Mouse (Mus musculus) liver, postnatal 0 days (tissue): ENCODE measurements around the gene Crb2. TPM values are rescaled to one million over a fixed set of nuclear protein-coding genes. Genes with fewer than 3 reads are reported as not detected.

Experiments
- ATAC-seq: fragments of 200-750 bp; cut with Nextera tagmentation; 2 replicates; pipeline ENCODE4 v1.8.0; 2017; ENCODE audit warnings: mild to moderate bottlenecking, moderate library complexity
- DNase-seq: peaks from one replicate; pipeline ENCODE4 v3.0.0-alpha.2; 2016
- H3K27ac ChIP-seq: fragments of 300-500 bp; sonication (generic); 2 replicates; pipeline ENCODE4 v1.5.1; 2014; ENCODE audit warnings: antibody characterized with exemption, moderate library complexity, mild to moderate bottlenecking, low read depth
- H3K27me3 ChIP-seq: fragments of 300-500 bp; sonication (generic); 2 replicates; pipeline ENCODE4 v1.6.1; 2014; ENCODE audit warnings: low read length, control low read depth, mixed read lengths; ENCODE audit not compliant: insufficient read depth
- H3K36me3 ChIP-seq: fragments of 300-500 bp; sonication (generic); replicated peaks from 2 replicates; pipeline ENCODE4 v1.6.1; 2014; ENCODE audit warnings: mild to moderate bottlenecking, control low read depth, low read length, moderate library complexity, mixed read lengths; ENCODE audit not compliant: insufficient read depth
- H3K4me1 ChIP-seq: fragments of 300-500 bp; sonication (generic); 2 replicates; pipeline ENCODE4 v1.6.1; 2014; ENCODE audit warnings: antibody characterized with exemption, mild to moderate bottlenecking, control low read depth; ENCODE audit not compliant: insufficient read depth
- H3K4me2 ChIP-seq: fragments of 300-500 bp; sonication (generic); 2 replicates; pipeline ENCODE4 v1.6.1; 2014; ENCODE audit warnings: low read depth, mild to moderate bottlenecking, low read length, moderate library complexity, mixed read lengths
- H3K4me3 ChIP-seq: fragments of 300-500 bp; sonication (generic); 2 replicates; pipeline ENCODE4 v1.5.1; 2014; ENCODE audit warnings: low read depth, low read length
- H3K9ac ChIP-seq: fragments of 300-500 bp; sonication (generic); replicated peaks from 2 replicates; pipeline ENCODE4 v1.6.1; 2014; ENCODE audit warnings: mild to moderate bottlenecking, moderate library complexity
- H3K9me3 ChIP-seq: fragments of 300-500 bp; sonication (generic); 2 replicates; pipeline ENCODE4 v1.6.1; 2016; ENCODE audit warnings: mild to moderate bottlenecking, control low read depth, low read length, mixed read lengths
- CTCF ChIP-seq: sonication (generic); IDR thresholded peaks from 2 replicates; pipeline ENCODE4 v1.5.1; 2016; ENCODE audit warnings: antibody characterized with exemption, low read depth
- EP300 ChIP-seq: IDR thresholded peaks from 2 replicates; pipeline ENCODE4 v1.6.1; 2016; ENCODE audit warnings: antibody characterized with exemption, low read depth, mild to moderate bottlenecking
- WGBS: fragments of 180-500 bp; shearing (Covaris S2); extraction: QIAGEN DNeasy Blood & Tissue Kit; methylation state at CpG from one replicate; pipeline ENCODE4 v1.1.7; 2014; ENCODE audit not compliant: insufficient replicate concordance; 5-methylcytosine and 5-hydroxymethylcytosine counted together
- polyA plus RNA-seq: library from polyadenylated mRNA; unstranded; fragments of >200 nt; fragmentation: Nextera tagmentation; extraction: Ambion mirVana; gene quantifications from 2 replicates; pipeline ENCODE4 v1.2.1, GENCODE M21; 2015

Crb2 gene
- polyA plus RNA-seq, 1 experiment from 2014 or later = 0.16 TPM

GRCm38 (mm10) chr2:37746293-37747049 lies 29.6 kb upstream of the Crb2 start:
- Histone ChIP-seq H3K4me2 (no peak overlapping the region), H3K9ac (no peak overlapping the region), H3K4me1 (no peaks in the 10 kb centered on the region), H3K36me3 (no peaks in the 10 kb centered on the region), H3K27me3 (no peaks in the 10 kb centered on the region), H3K9me3 (no peaks in the 10 kb centered on the region), H3K4me3 (no peak overlapping the region), H3K27ac (no peak overlapping the region)
- DNase-seq (no peak), ATAC-seq (no peak)
- no peak for TF ChIP-seq EP300
- 83% methylated on average over 5 of the region's 5 CpGs for WGBS

DNA sequence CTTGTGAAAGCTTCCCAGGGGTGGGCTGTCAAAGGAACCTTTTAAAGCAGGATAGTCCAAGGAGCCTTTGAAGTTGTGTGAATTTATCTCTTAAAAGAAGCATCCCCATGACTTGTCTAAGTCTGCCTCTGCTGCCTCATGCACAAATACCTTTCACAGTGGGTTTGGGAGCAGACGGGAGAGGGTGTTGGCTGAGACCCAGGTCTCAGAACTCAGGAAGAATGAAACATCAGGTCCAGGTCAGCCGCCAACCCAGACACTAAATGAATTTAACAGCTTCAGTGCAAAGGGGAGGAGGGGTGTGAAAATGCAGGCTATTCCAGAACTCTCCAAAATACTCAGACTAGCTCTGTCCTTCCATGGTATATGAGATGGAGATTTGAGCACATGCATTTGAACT lies 28.1 kb upstream of the Crb2 start:
- WGBS = 77% methylated on average over 2 of the region's 2 CpGs

GRCm38 (mm10) chr2:37748442-37749066 lies 27.5 kb upstream of the Crb2 start:
- ATAC-seq = no peak
- DNase-seq = no peak
- WGBS = 66% methylated on average over 10 of the region's 10 CpGs
- no peaks in the 10 kb centered on the region for H3K36me3 ChIP-seq
- H3K4me2 ChIP-seq = no peak overlapping the region
- TF ChIP-seq CTCF (no peak), EP300 (no peak)
- H3K27ac ChIP-seq = no peak overlapping the region
- no peaks in the 10 kb centered on the region for H3K4me1 ChIP-seq
- no peaks in the 10 kb centered on the region for H3K27me3 ChIP-seq
- no peak overlapping the region for H3K4me3 ChIP-seq
- no peak overlapping the region for H3K9ac ChIP-seq
- no peaks in the 10 kb centered on the region for H3K9me3 ChIP-seq

More for the DNA sequence above, 28.1 kb upstream of the Crb2 start:
- no peak for TF ChIP-seq EP300
- TF ChIP-seq CTCF = no peak
- no peaks in the 10 kb centered on the region for H3K36me3 ChIP-seq
- no peaks in the 10 kb centered on the region for H3K27me3 ChIP-seq
- no peak overlapping the region for H3K9ac ChIP-seq
- no peak for ATAC-seq
- H3K4me2 ChIP-seq = no peak overlapping the region
- no peaks in the 10 kb centered on the region for H3K4me1 ChIP-seq
- no peak overlapping the region for H3K4me3 ChIP-seq
- H3K9me3 ChIP-seq = no peaks in the 10 kb centered on the region
- no peak overlapping the region for H3K27ac ChIP-seq
- no peak for DNase-seq

- TF ChIP-seq CTCF = no peak
- TF ChIP-seq EP300 = no peak
- no peak overlapping the region for H3K4me3 ChIP-seq
- no peak overlapping the region for H3K27ac ChIP-seq
- no peaks in the 10 kb centered on the region for H3K27me3 ChIP-seq
- no peak overlapping the region for H3K4me2 ChIP-seq
- no peaks in the 10 kb centered on the region for H3K9me3 ChIP-seq
- no peaks in the 10 kb centered on the region for H3K36me3 ChIP-seq
- no peaks in the 10 kb centered on the region for H3K4me1 ChIP-seq
- 48% methylated on average over 6 of the region's 6 CpGs for WGBS
- H3K9ac ChIP-seq = no peak overlapping the region
- ATAC-seq = no peak
- DNase-seq = no peak
Observed at GRCm38 (mm10) chr2:37749323-37749722, 26.7 kb upstream of the Crb2 start.

GRCm38 (mm10) chr2:37751114-37751513 lies 24.9 kb upstream of the Crb2 start:
- Histone ChIP-seq H3K4me1 (no peaks in the 10 kb centered on the region), H3K9me3 (no peaks in the 10 kb centered on the region), H3K36me3 (no peaks in the 10 kb centered on the region), H3K27ac (no peak overlapping the region), H3K4me2 (no peak overlapping the region), H3K4me3 (no peak overlapping the region), H3K27me3 (no peaks in the 10 kb centered on the region), H3K9ac (no peak overlapping the region)
- 86% methylated on average over 1 of the region's 1 CpGs for WGBS
- no peak for TF ChIP-seq EP300
- TF ChIP-seq CTCF = no peak
- ATAC-seq = no peak
- DNase-seq = no peak

- Histone ChIP-seq H3K4me1 (peaks cover 8% of the 10 kb centered on the region), H3K4me3 (no peak overlapping the region), H3K9me3 (no peaks in the 10 kb centered on the region), H3K36me3 (no peaks in the 10 kb centered on the region), H3K4me2 (no peak overlapping the region), H3K27me3 (no peaks in the 10 kb centered on the region), H3K9ac (no peak overlapping the region), H3K27ac (no peak overlapping the region)
- DNase-seq (no peak), ATAC-seq (no peak)
- 63% methylated on average over 2 of the region's 2 CpGs for WGBS
- TF ChIP-seq EP300 (no peak), CTCF (no peak)
Observed at GRCm38 (mm10) chr2:37756220-37756930, 19.7 kb upstream of the Crb2 start.
